In the genomic region with DNA sequence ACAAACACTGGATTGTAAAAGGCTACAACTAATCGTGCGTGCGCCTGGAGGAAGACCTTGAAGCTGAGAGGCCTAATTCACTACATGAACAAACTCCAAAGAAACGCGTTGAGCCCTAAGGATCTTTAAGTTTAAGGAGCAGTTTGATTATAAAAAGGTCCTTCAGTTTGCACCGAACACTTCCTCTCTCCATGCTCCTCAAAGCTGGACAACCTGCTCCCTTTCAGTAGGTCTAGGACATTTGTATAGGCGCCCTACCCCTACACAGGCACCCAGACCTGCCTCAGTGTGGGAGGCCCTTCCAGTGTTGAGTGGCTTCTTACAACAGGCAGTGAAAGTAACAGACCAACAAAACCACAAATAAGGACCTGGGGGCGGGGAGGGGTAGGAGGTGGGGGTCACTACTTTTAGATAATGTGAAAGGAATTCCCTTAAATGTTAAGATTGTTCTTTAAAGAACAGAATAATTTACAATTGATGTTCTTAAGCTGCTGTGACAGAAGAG, we compare ENCODE assay signal across 7 mouse cellular contexts. TPM values are rescaled to one million over a fixed set of nuclear protein-coding genes. Genes with fewer than 3 reads are reported as not detected.
A peak's percentile ranks its signal among the peaks of the same experiment; 100 is the strongest.
DNase-seq lines count a peak whose midpoint lies in the region; ATAC-seq and TF ChIP-seq lines count a peak whose summit lies in the region.

No protein-coding gene starts in this region.

- H3K36me3 ChIP-seq in lung, embryonic 14.5 days (ENCODE audit: insufficient read depth): no peaks in the 10 kb centered on the region
- no peaks in the 10 kb centered on the region for H3K36me3 ChIP-seq in limb, embryonic 14.5 days (ENCODE audit: control insufficient read depth, insufficient read depth, low read length)
- no peaks in the 10 kb centered on the region for H3K36me3 ChIP-seq in stomach, embryonic 15.5 days

- no peak for ATAC-seq in lung, embryonic 14.5 days (ENCODE audit: insufficient read depth)
- no peak for ATAC-seq in limb, embryonic 14.5 days (ENCODE audit: low FRiP score, low read depth)
- ATAC-seq in stomach, embryonic 15.5 days (ENCODE audit: insufficient read depth, low FRiP score, low read depth): no peak

- H3K9ac ChIP-seq in lung, embryonic 14.5 days: peak overlapping the region; percentile 59
- H3K9ac ChIP-seq in limb, embryonic 14.5 days (ENCODE audit: low read depth, low read length, severe bottlenecking): peak overlapping the region; percentile 57
- no peak overlapping the region; the same call in 1 of the 2 replicates for H3K9ac ChIP-seq in stomach, embryonic 15.5 days

- no peak for DNase-seq in lung, embryonic 14.5 days
- no peak for DNase-seq in lung, postnatal 14 days
- peak; percentile 30 for DNase-seq in brain, embryonic 14.5 days (ENCODE audit: low read depth)
- DNase-seq in limb, embryonic 14.5 days (ENCODE audit: low spot score): no peak
- no peak for DNase-seq in layer of hippocampus, postnatal 10 days (ENCODE audit: low spot score in 2 of 2)

- no peak for TF ChIP-seq POLR2A in brain, embryonic 14.5 days (IDR thresholded peaks at IDR 0.05; ENCODE audit: borderline replicate concordance, extremely low read depth, insufficient read depth, insufficient read length, poor library complexity, severe bottlenecking)
- no peak for TF ChIP-seq POLR2A in embryonic fibroblast, embryonic 13.5 days (IDR thresholded peaks at IDR 0.05; ENCODE audit: low read depth, low read length)
- no peak for TF ChIP-seq POLR2A in limb, embryonic 14.5 days (IDR thresholded peaks at IDR 0.05; ENCODE audit: borderline replicate concordance, extremely low read depth, insufficient read depth, insufficient read length)

- H3K27me3 ChIP-seq in lung, embryonic 14.5 days (ENCODE audit: insufficient read depth, low read length): no peaks in the 10 kb centered on the region
- no peaks in the 10 kb centered on the region for H3K27me3 ChIP-seq in limb, embryonic 14.5 days (ENCODE audit: control insufficient read depth, insufficient read depth, low read length)
- no peaks in the 10 kb centered on the region for H3K27me3 ChIP-seq in stomach, embryonic 15.5 days (replicated peaks)

- H3K4me2 ChIP-seq in lung, embryonic 14.5 days: peak overlapping the region; percentile 66
- peak overlapping the region; percentile 57 for H3K4me2 ChIP-seq in limb, embryonic 14.5 days (replicated peaks; ENCODE audit: low read depth, low read length, severe bottlenecking)
- peak overlapping the region; percentile 59 for H3K4me2 ChIP-seq in stomach, embryonic 15.5 days

- peaks cover 2% of the 10 kb centered on the region; the same call in 1 of the 2 replicates for H3K4me1 ChIP-seq in lung, embryonic 14.5 days (ENCODE audit: insufficient read depth)
- H3K4me1 ChIP-seq in embryonic fibroblast, embryonic 13.5 days (ENCODE audit: control insufficient read depth, insufficient read depth, low read length): 0 out of 2 replicates have a peak, but pooled peaks cover 3% of the 10 kb centered on the region
- H3K4me1 ChIP-seq in limb, embryonic 14.5 days (ENCODE audit: control insufficient read depth, insufficient read depth, low read length): peaks cover 4% of the 10 kb centered on the region
- peaks cover 4% of the 10 kb centered on the region; the same call in 1 of the 2 replicates for H3K4me1 ChIP-seq in stomach, embryonic 15.5 days

- H3K9me3 ChIP-seq in lung, embryonic 14.5 days (ENCODE audit: low read depth, low read length): no peaks in the 10 kb centered on the region
- H3K9me3 ChIP-seq in limb, embryonic 14.5 days (ENCODE audit: control insufficient read depth, low read length): no peaks in the 10 kb centered on the region
- H3K9me3 ChIP-seq in stomach, embryonic 15.5 days: no peaks in the 10 kb centered on the region

- no peak for TF ChIP-seq CTCF in lung, embryonic 14.5 days (IDR thresholded peaks at IDR 0.05; ENCODE audit: low read depth)
- no peak for TF ChIP-seq CTCF in brain, embryonic 14.5 days (IDR thresholded peaks at IDR 0.05; ENCODE audit: borderline replicate concordance, extremely low read depth, insufficient read depth, insufficient read length)
- no peak for TF ChIP-seq CTCF in embryonic fibroblast, embryonic 13.5 days (IDR thresholded peaks at IDR 0.05; ENCODE audit: borderline replicate concordance, insufficient read depth, low read length)

- peak overlapping the region; percentile 54 for H3K4me3 ChIP-seq in lung, embryonic 14.5 days (ENCODE audit: low read depth, low read length)
- peak overlapping the region; percentile 9; the same call in 1 of the 2 replicates for H3K4me3 ChIP-seq in embryonic fibroblast, embryonic 13.5 days (ENCODE audit: insufficient read depth, low read length)
- peak overlapping the region; percentile 55 for H3K4me3 ChIP-seq in limb, embryonic 14.5 days (replicated peaks; ENCODE audit: low read length)
- peak overlapping the region; percentile 60 for H3K4me3 ChIP-seq in stomach, embryonic 15.5 days (replicated peaks)

- WGBS in lung, embryonic 14.5 days: 77% methylated on average over 8 of the region's 8 CpGs
- WGBS in limb, embryonic 14.5 days: 69% methylated on average over 8 of the region's 8 CpGs
- WGBS in stomach, embryonic 15.5 days: 74% methylated on average over 8 of the region's 8 CpGs

- H3K27ac ChIP-seq in lung, embryonic 14.5 days (ENCODE audit: low read depth): no peak overlapping the region
- no peak overlapping the region for H3K27ac ChIP-seq in embryonic fibroblast, embryonic 13.5 days (ENCODE audit: insufficient read depth, low read length)
- no peak overlapping the region for H3K27ac ChIP-seq in limb, embryonic 14.5 days (replicated peaks; ENCODE audit: low read depth, low read length)
- H3K27ac ChIP-seq in stomach, embryonic 15.5 days: no peak overlapping the region

RNA-seq across cellular contexts. Expression of gene Tbc1d32, which starts 0.7 kb away (rescaled TPM):
- 3.7 and 3.9 TPM in 2 replicates for polyA plus RNA-seq in lung, embryonic 14.5 days (2014; fragmentation: Nextera tagmentation; extraction: Ambion mirVana)
- polyA plus RNA-seq in brain, embryonic 14.5 days (2012; rRNA removed): 2.4 and 3.0 TPM in 2 replicates
- 6.0 and 6.3 TPM in 2 replicates for polyA plus RNA-seq in embryonic fibroblast, embryonic 13.5 days (2011; ENCODE audit: insufficient read length, low read depth, missing spikeins)
- 2.2 and 2.6 TPM in 2 replicates for polyA plus RNA-seq in limb, embryonic 14.5 days (2012; rRNA removed)
- polyA plus RNA-seq in limb, embryonic 14.5 days (2014; fragmentation: Nextera tagmentation; extraction: Ambion mirVana): 2.2 and 2.4 TPM in 2 replicates
- polyA plus RNA-seq in stomach, embryonic 15.5 days (2015; fragmentation: Nextera tagmentation; extraction: Ambion mirVana): 3.0 and 3.1 TPM in 2 replicates
- 1 to 10 TPM; 8.5 to 10.0 TPM for total RNA-seq in layer of hippocampus, postnatal 10 days (2021)

Comparison
In these comparisons a context has a peak if more than half of its experiments do, and no peak if none do; other contexts are left out.
1. H3K4me3 ChIP-seq: peak in every context shown above with its lines; median percentile 60 in stomach, embryonic 15.5 days; 55 in limb, embryonic 14.5 days; 54 in lung, embryonic 14.5 days; 9 in embryonic fibroblast, embryonic 13.5 days.